11 mouse cellular contexts compared by ENCODE assay signal in genomic region chr7:132258817-132259216, GRCm38 (mm10). TPM values are rescaled to one million over a fixed set of nuclear protein-coding genes. Genes with fewer than 3 reads are reported as not detected.
DNase-seq lines count a peak whose midpoint lies in the region; TF ChIP-seq lines count a peak whose summit lies in the region.
"Had no signal": no experiment of that assay in that cellular context is flagged by ENCODE, and none has a peak within 500 bp of the region (broad histone marks: within the 10 kb centered on the region; RNA-seq: fewer than 3 reads in every experiment).

No protein-coding gene starts in this region.

- no peaks in the 10 kb centered on the region for H3K4me1 ChIP-seq in thymus, adult 2 months (replicated peaks; ENCODE audit: control insufficient read depth, insufficient read depth, low read length)

- no peak overlapping the region for H3K27ac ChIP-seq in thymus, adult 2 months (ENCODE audit: control insufficient read depth, insufficient read depth, low read length)
- H3K27ac ChIP-seq: limb, embryonic 12.5 days had no signal

- TF ChIP-seq CTCF in thymus, adult 2 months (IDR thresholded peaks at IDR 0.05; ENCODE audit: borderline replicate concordance, control insufficient read depth, extremely low read depth, insufficient read depth, low read length, poor library complexity), result no peak

- H3K27me3 ChIP-seq in thymus, adult 2 months (ENCODE audit: control insufficient read depth, insufficient read depth, low read length), result no peaks in the 10 kb centered on the region
- H3K27me3 ChIP-seq: limb, embryonic 12.5 days had no signal

- no peaks in the 10 kb centered on the region for H3K36me3 ChIP-seq in thymus, adult 2 months (ENCODE audit: control insufficient read depth, insufficient read depth, low read length)
- H3K36me3 ChIP-seq: G1E had no signal

- DNase-seq in gastrocnemius, postnatal 25 days, result peak; percentile 31
- no peak for DNase-seq in gastrocnemius, postnatal 14 days
- peak; percentile 30 for DNase-seq in Muller cell, postnatal 12 days (ENCODE audit: inconsistent ontology term)
- peak; percentile 9 for DNase-seq in fibroblast of lung, adult 2 months (ENCODE audit: low read depth)
- peak; percentile 57 for DNase-seq in lung, postnatal 14 days
- DNase-seq in thymus, adult 2 months, result no peak
- DNase-seq in heart, adult 9 months (ENCODE audit: low spot score in 2 of 2), result no peak
- no peak for DNase-seq in spleen, postnatal 4 days (ENCODE audit: low spot score in 2 of 2)

- 88% methylated on average over 7 of the region's 7 CpGs for WGBS in thymus, adult 2 months

- H3K4me3 ChIP-seq in thymus, adult 2 months (ENCODE audit: control insufficient read depth, insufficient read depth, low read length), result no peak overlapping the region
- H3K4me3 ChIP-seq: limb, embryonic 12.5 days; myocyte had no signal

- no peak for TF ChIP-seq POLR2A in thymus, adult 2 months (IDR thresholded peaks at IDR 0.05; ENCODE audit: control insufficient read depth, extremely low read depth, insufficient read depth, low read length, poor library complexity)

- intact Hi-C loops in gastrocnemius, postnatal 14 days (cut with DNase I; ENCODE audit: low total_unique reads), result no loop called here

RNA-seq across cellular contexts. Expression of gene Chst15, which starts 58.2 kb away (rescaled TPM):
- 1 to 10 TPM; 2.7 to 4.5 TPM for total RNA-seq in gastrocnemius, postnatal 25 days (2021)
- 1 to 10 TPM; 5.8 to 8.4 TPM for total RNA-seq in gastrocnemius, postnatal 14 days (2021)
- 7.4 and 8.9 TPM in 2 replicates for polyA plus RNA-seq in thymus, adult 2 months (2012; rRNA removed)
- polyA plus RNA-seq: G1E had no signal

Comparison
In these comparisons a context has a peak if more than half of its experiments do, and no peak if none do; other contexts are left out.
1. DNase-seq: peak in gastrocnemius, postnatal 25 days (single experiment), Muller cell, postnatal 12 days (single experiment), fibroblast of lung, adult 2 months (single experiment) and lung, postnatal 14 days (single experiment); none in gastrocnemius, postnatal 14 days (single experiment), thymus, adult 2 months (single experiment), heart, adult 9 months (0 of 2) and spleen, postnatal 4 days (0 of 2).